Mouse (Mus musculus): ENCODE results near the gene 2310061I04Rik.
A peak's percentile ranks its signal among the peaks of the same experiment; 100 is the strongest.

DNA sequence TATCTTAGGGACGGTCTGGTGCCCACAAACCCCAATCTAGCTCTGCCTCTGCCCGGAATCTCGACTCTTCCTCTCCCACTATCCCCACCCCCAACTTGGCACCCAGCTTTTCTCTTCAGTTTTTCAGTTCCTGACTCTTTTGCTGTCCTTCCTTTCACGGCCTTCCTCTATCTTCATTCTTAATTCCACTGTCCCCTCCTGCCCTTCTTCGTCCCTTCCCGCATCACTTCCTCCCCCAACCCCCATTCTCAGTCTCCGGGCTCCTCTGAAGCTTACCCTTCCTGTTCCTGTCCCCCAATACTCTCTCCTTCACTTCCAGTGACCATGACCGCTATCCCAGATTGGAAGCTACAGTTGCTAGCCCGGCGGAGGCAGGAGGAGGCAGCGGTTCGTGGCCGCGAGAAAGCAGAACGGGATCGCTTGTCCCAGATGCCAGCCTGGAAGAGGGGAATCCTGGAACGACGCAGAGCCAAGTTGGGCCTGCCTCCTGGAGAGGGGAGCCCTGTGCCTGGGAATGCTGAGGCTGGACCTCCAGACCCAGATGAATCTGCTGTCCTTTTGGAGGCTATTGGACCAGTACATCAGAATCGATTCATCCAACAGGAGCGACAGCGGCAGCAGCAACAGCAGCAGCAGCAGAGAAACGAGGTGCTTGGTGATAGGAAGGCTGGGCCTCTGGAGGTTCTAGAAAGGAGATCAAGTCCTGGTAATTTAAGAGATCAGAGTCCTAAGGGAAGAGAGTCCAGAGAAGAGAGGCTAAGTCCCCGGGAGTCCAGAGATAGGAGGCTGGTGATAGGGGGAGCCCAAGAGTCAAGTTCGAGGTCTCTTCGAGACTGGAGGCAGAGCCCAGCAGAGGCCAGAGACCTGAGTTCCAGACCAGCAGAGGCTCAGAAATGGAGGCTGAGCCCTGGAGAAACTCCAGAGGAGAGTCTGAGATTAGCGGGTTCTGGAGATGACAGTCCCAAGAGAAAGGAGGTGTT is 30.0 kb downstream of the 2310061I04Rik start:
- TF ChIP-seq POLR2A (IDR thresholded peaks at IDR 0.05; ENCODE audit: borderline replicate concordance, control insufficient read depth, low read depth, low read length) (no peak), CTCF (IDR thresholded peaks at IDR 0.05; ENCODE audit: control insufficient read depth, insufficient read depth, low read length) (peak; percentile 51; the same call in 1 of the 2 replicates)

Measured in bone marrow, adult 2 months (tissue).